In the genomic region with DNA sequence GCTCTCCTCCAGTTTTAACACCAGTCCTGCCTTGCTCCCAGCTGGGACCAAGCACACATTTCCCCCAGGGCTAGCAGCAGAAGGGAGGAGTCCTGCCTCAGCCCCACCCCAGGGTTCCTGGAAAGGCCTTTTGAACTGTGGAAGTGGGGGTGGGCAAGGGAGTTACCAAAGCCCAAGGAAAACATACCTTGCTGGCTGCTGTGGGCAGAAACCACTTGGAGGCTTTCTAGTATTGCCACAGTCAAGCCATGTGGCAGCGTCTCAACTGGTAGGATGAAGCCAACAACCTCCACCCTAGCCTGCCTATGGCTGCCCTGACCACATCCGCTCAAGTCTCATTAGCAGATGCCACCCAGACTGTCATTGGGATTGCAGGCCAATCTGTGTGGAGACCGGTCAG, we compare ENCODE assay signal across 9 mouse cellular contexts. TPM values are rescaled to one million over a fixed set of nuclear protein-coding genes. Genes with fewer than 3 reads are reported as not detected.
A peak's percentile ranks its signal among the peaks of the same experiment; 100 is the strongest.
DNase-seq lines count a peak whose midpoint lies in the region; ATAC-seq lines count a peak whose summit lies in the region.
"Had no signal": no experiment of that assay in that cellular context is flagged by ENCODE, and none has a peak within 500 bp of the region (broad histone marks: within the 10 kb centered on the region; RNA-seq: fewer than 3 reads in every experiment).

No protein-coding gene starts in this region.

- ATAC-seq in kidney, embryonic 14.5 days (ENCODE audit: low FRiP score, low TSS enrichment), result no peak
- ATAC-seq in liver, embryonic 15.5 days (ENCODE audit: insufficient read depth), result no peak
- ATAC-seq in midbrain, embryonic 15.5 days (replicated peaks), result no peak

- no peak overlapping the region for H3K4me2 ChIP-seq in kidney, embryonic 14.5 days (replicated peaks; ENCODE audit: low read depth, low read length)
- H3K4me2 ChIP-seq in liver, embryonic 15.5 days, result peak overlapping the region; percentile 89
- H3K4me2 ChIP-seq in midbrain, embryonic 15.5 days, result no peak overlapping the region

- no peak overlapping the region for H3K4me3 ChIP-seq in kidney, embryonic 14.5 days (ENCODE audit: low read length)
- no peak overlapping the region for H3K4me3 ChIP-seq in liver, embryonic 15.5 days (replicated peaks)
- H3K4me3 ChIP-seq in midbrain, embryonic 15.5 days, result no peak overlapping the region

- H3K9ac ChIP-seq in kidney, embryonic 14.5 days (ENCODE audit: low read depth, low read length), result no peak overlapping the region
- H3K9ac ChIP-seq in liver, embryonic 15.5 days, result peak overlapping the region; percentile 32
- no peak overlapping the region for H3K9ac ChIP-seq in midbrain, embryonic 15.5 days

- H3K36me3 ChIP-seq in kidney, embryonic 14.5 days (ENCODE audit: control insufficient read depth, insufficient read depth, low read length), result peaks cover 26% of the 10 kb centered on the region
- H3K36me3 ChIP-seq in liver, embryonic 15.5 days (replicated peaks), result peaks cover 25% of the 10 kb centered on the region
- peaks cover 7% of the 10 kb centered on the region for H3K36me3 ChIP-seq in midbrain, embryonic 15.5 days (replicated peaks)

- H3K27ac ChIP-seq in kidney, embryonic 14.5 days (ENCODE audit: low read depth, low read length), result 0 out of 2 replicates have a peak overlapping the region, but pooled peaks have one; percentile 6
- H3K27ac ChIP-seq in liver, embryonic 15.5 days (replicated peaks), result peak overlapping the region; percentile 78
- no peak overlapping the region for H3K27ac ChIP-seq in midbrain, embryonic 15.5 days

- peaks cover 70% of the 10 kb centered on the region for H3K4me1 ChIP-seq in kidney, embryonic 14.5 days (ENCODE audit: control insufficient read depth, insufficient read depth, low read length)
- H3K4me1 ChIP-seq in liver, embryonic 15.5 days (replicated peaks), result peaks cover 95% of the 10 kb centered on the region
- H3K4me1 ChIP-seq in midbrain, embryonic 15.5 days, result peaks cover 18% of the 10 kb centered on the region

- H3K27me3 ChIP-seq in kidney, embryonic 14.5 days (ENCODE audit: control insufficient read depth, insufficient read depth, low read length), result no peaks in the 10 kb centered on the region
- no peaks in the 10 kb centered on the region for H3K27me3 ChIP-seq in liver, embryonic 15.5 days
- H3K27me3 ChIP-seq in midbrain, embryonic 15.5 days (replicated peaks), result peaks cover 28% of the 10 kb centered on the region

- DNase-seq in kidney, postnatal 14 days, result no peak
- DNase-seq in ZHBTc4 (ENCODE audit: low read depth, low spot score), result peak; percentile 90
- DNase-seq in thymus, postnatal 0 days (ENCODE audit: low spot score), result peak; percentile 56
- DNase-seq in urinary bladder, postnatal 36 days (ENCODE audit: low spot score in 2 of 2), result no peak
- DNase-seq in layer of hippocampus, postnatal 10 days (ENCODE audit: low spot score in 2 of 2), result no peak

- WGBS in kidney, embryonic 14.5 days, result 66% methylated on average over 3 of the region's 3 CpGs
- WGBS in liver, embryonic 15.5 days (ENCODE audit: insufficient replicate concordance), result 50% methylated on average over 3 of the region's 3 CpGs
- WGBS in midbrain, embryonic 15.5 days, result 80% methylated on average over 3 of the region's 3 CpGs

- no peaks in the 10 kb centered on the region for H3K9me3 ChIP-seq in kidney, embryonic 14.5 days (ENCODE audit: control insufficient read depth, low read length)
- H3K9me3 ChIP-seq in liver, embryonic 15.5 days (replicated peaks), result no peaks in the 10 kb centered on the region
- H3K9me3 ChIP-seq in midbrain, embryonic 15.5 days, result no peaks in the 10 kb centered on the region

RNA-seq across cellular contexts. Expression of gene Gm49510, which starts 3.3 kb away (rescaled TPM):
- polyA plus RNA-seq in kidney, embryonic 14.5 days (2014; fragmentation: Nextera tagmentation; extraction: Ambion mirVana), result 0.19 and 0.59 TPM in 2 replicates
- polyA plus RNA-seq in liver, embryonic 15.5 days (2015; fragmentation: Nextera tagmentation; extraction: Ambion mirVana), result 0.08 and 0.26 TPM in 2 replicates
- 0.10 and 0.32 TPM in 2 replicates for polyA plus RNA-seq in thymus, postnatal 0 days (2015; fragmentation: Nextera tagmentation; extraction: Ambion mirVana)
- not detected in 2 replicates for polyA plus RNA-seq in midbrain, embryonic 15.5 days (2015; fragmentation: Nextera tagmentation; extraction: Ambion mirVana)
- not detected for total RNA-seq in layer of hippocampus, postnatal 10 days (2021)
- polyA plus RNA-seq: heart, embryonic 14.5 days had no signal

RNA-seq across cellular contexts. Expression of gene Sh3bp1, which starts 3.4 kb away (rescaled TPM):
- 32.7 and 38.5 TPM in 2 replicates for polyA plus RNA-seq in kidney, embryonic 14.5 days (2014; fragmentation: Nextera tagmentation; extraction: Ambion mirVana)
- polyA plus RNA-seq in liver, embryonic 15.5 days (2015; fragmentation: Nextera tagmentation; extraction: Ambion mirVana), result 14.4 and 15.3 TPM in 2 replicates
- polyA plus RNA-seq in thymus, postnatal 0 days (2015; fragmentation: Nextera tagmentation; extraction: Ambion mirVana), result 27.7 and 39.1 TPM in 2 replicates
- 3.6 and 4.2 TPM in 2 replicates for polyA plus RNA-seq in midbrain, embryonic 15.5 days (2015; fragmentation: Nextera tagmentation; extraction: Ambion mirVana)
- 10 to 100 TPM in 1 of 2 experiments, 1 to 10 TPM in 1; 8.6 to 12.1 TPM for total RNA-seq in layer of hippocampus, postnatal 10 days (2021)

RNA-seq across cellular contexts. Expression of gene Pdxp, which starts 17.6 kb away (rescaled TPM):
- 20.5 and 25.8 TPM in 2 replicates for polyA plus RNA-seq in kidney, embryonic 14.5 days (2014; fragmentation: Nextera tagmentation; extraction: Ambion mirVana)
- 5.4 and 5.6 TPM in 2 replicates for polyA plus RNA-seq in liver, embryonic 15.5 days (2015; fragmentation: Nextera tagmentation; extraction: Ambion mirVana)
- 16.3 and 16.5 TPM in 2 replicates for polyA plus RNA-seq in thymus, postnatal 0 days (2015; fragmentation: Nextera tagmentation; extraction: Ambion mirVana)
- polyA plus RNA-seq in midbrain, embryonic 15.5 days (2015; fragmentation: Nextera tagmentation; extraction: Ambion mirVana), result 112 and 125 TPM in 2 replicates
- 100 to 1,000 TPM; 135 to 139 TPM for total RNA-seq in layer of hippocampus, postnatal 10 days (2021)

RNA-seq across cellular contexts. Expression of gene Gga1, which starts 19.2 kb away (rescaled TPM):
- 33.9 and 44.8 TPM in 2 replicates for polyA plus RNA-seq in kidney, embryonic 14.5 days (2014; fragmentation: Nextera tagmentation; extraction: Ambion mirVana)
- polyA plus RNA-seq in liver, embryonic 15.5 days (2015; fragmentation: Nextera tagmentation; extraction: Ambion mirVana), result 21.4 and 23.6 TPM in 2 replicates
- 42.4 and 42.5 TPM in 2 replicates for polyA plus RNA-seq in thymus, postnatal 0 days (2015; fragmentation: Nextera tagmentation; extraction: Ambion mirVana)
- 50.7 and 50.8 TPM in 2 replicates for polyA plus RNA-seq in midbrain, embryonic 15.5 days (2015; fragmentation: Nextera tagmentation; extraction: Ambion mirVana)
- total RNA-seq in layer of hippocampus, postnatal 10 days (2021), result 10 to 100 TPM; 56.8 to 58.0 TPM

RNA-seq across cellular contexts. Expression of gene Lgals1, which starts 30.4 kb away (rescaled TPM):
- 584 and 814 TPM in 2 replicates for polyA plus RNA-seq in kidney, embryonic 14.5 days (2014; fragmentation: Nextera tagmentation; extraction: Ambion mirVana)
- polyA plus RNA-seq in liver, embryonic 15.5 days (2015; fragmentation: Nextera tagmentation; extraction: Ambion mirVana), result 315 and 397 TPM in 2 replicates
- 598 and 732 TPM in 2 replicates for polyA plus RNA-seq in thymus, postnatal 0 days (2015; fragmentation: Nextera tagmentation; extraction: Ambion mirVana)
- polyA plus RNA-seq in midbrain, embryonic 15.5 days (2015; fragmentation: Nextera tagmentation; extraction: Ambion mirVana), result 80.4 and 93.5 TPM in 2 replicates
- 10 to 100 TPM; 31.2 to 37.7 TPM for total RNA-seq in layer of hippocampus, postnatal 10 days (2021)

Comparison
In these comparisons a context has a peak if more than half of its experiments do, and no peak if none do; other contexts are left out.
1. DNase-seq: peak in ZHBTc4 (single experiment) and thymus, postnatal 0 days (single experiment); none in kidney, postnatal 14 days (single experiment), urinary bladder, postnatal 36 days (0 of 2) and layer of hippocampus, postnatal 10 days (0 of 2).